Mouse (Mus musculus) layer of hippocampus, adult 8-10 months (tissue): ENCODE data around the gene Mab21l1. TPM values are rescaled to one million over a fixed set of nuclear protein-coding genes. Genes with fewer than 3 reads are reported as not detected.

Experiments
- DNase-seq, 2 experiments: peaks; one replicate each; pipeline ENCODE4 v3.0.0; 2022; ENCODE audit warnings: low spot score in 2 of 2
- total RNA-seq, 4 experiments: library from RNA; stranded (reverse); gene quantifications; 2 replicates each; pipeline ENCODE4 v1.2.4; 2022

Mab21l1 gene
- total RNA-seq, result 1 to 10 TPM; 1.8 to 2.8 (median 2.2) TPM

- DNase-seq, result no peak
Observed at GRCm38 (mm10) chr3:55782056-55782687, at the start of gene Mab21l1. TSS of gene Mab21l1 (plus strand) at chr3:55782510.

- no peak for DNase-seq
Observed at GRCm38 (mm10) chr3:55733665-55734064, 48.6 kb upstream of the Mab21l1 start.

- DNase-seq, result no peak
Observed at GRCm38 (mm10) chr3:55741428-55741827, 40.9 kb upstream of the Mab21l1 start.

GRCm38 (mm10) chr3:55742218-55742617 is 40.1 kb upstream of the Mab21l1 start:
- DNase-seq, result no peak

GRCm38 (mm10) chr3:55742654-55743053 is 39.7 kb upstream of the Mab21l1 start:
- DNase-seq, result no peak

GRCm38 (mm10) chr3:55743885-55744284 is 38.4 kb upstream of the Mab21l1 start:
- DNase-seq, result no peak

GRCm38 (mm10) chr3:55750445-55751065 is 31.8 kb upstream of the Mab21l1 start:
- no peak for DNase-seq

- no peak for DNase-seq
Observed at GRCm38 (mm10) chr3:55751363-55751762, 30.9 kb upstream of the Mab21l1 start.

GRCm38 (mm10) chr3:55752558-55752957 is 29.8 kb upstream of the Mab21l1 start:
- no peak for DNase-seq

GRCm38 (mm10) chr3:55753872-55754271 is 28.4 kb upstream of the Mab21l1 start:
- no peak for DNase-seq

GRCm38 (mm10) chr3:55754981-55755608 is 27.2 kb upstream of the Mab21l1 start:
- DNase-seq, result no peak

- DNase-seq, result no peak
Observed at GRCm38 (mm10) chr3:55755805-55756601, 26.3 kb upstream of the Mab21l1 start.

- DNase-seq, result no peak
Observed at GRCm38 (mm10) chr3:55756602-55757190, 25.6 kb upstream of the Mab21l1 start.

- no peak for DNase-seq
Observed at GRCm38 (mm10) chr3:55758297-55758696, 24.0 kb upstream of the Mab21l1 start.

- DNase-seq, result no peak
Observed at GRCm38 (mm10) chr3:55763591-55763990, 18.7 kb upstream of the Mab21l1 start.

GRCm38 (mm10) chr3:55768654-55769053 is 13.7 kb upstream of the Mab21l1 start:
- DNase-seq, result no peak

- DNase-seq, result peak in 1 of 2 experiments; percentile 61
Observed at GRCm38 (mm10) chr3:55769308-55769707, 13.0 kb upstream of the Mab21l1 start.

- no peak for DNase-seq
Observed at GRCm38 (mm10) chr3:55774203-55774602, 8.1 kb upstream of the Mab21l1 start.

GRCm38 (mm10) chr3:55775245-55775644 is 7.1 kb upstream of the Mab21l1 start:
- DNase-seq, result no peak

- DNase-seq, result no peak
Observed at GRCm38 (mm10) chr3:55775753-55776152, 6.6 kb upstream of the Mab21l1 start.

- DNase-seq, result no peak
Observed at GRCm38 (mm10) chr3:55777501-55777900, 4.8 kb upstream of the Mab21l1 start.
